Mouse (Mus musculus) G1E (cell line): ENCODE measurements around the gene Pola2. TPM values are rescaled to one million over a fixed set of nuclear protein-coding genes. Genes with fewer than 3 reads are reported as not detected.
A peak's percentile ranks its signal among the peaks of the same experiment; 100 is the strongest.

Experiments
- ATAC-seq: 2 replicates; pipeline ENCODE4 v1.8.0; 2016; ENCODE audit warnings: mild to moderate bottlenecking; ENCODE audit not compliant: insufficient number of reproducible peaks, poor library complexity, low FRiP score, severe bottlenecking; ENCODE audit errors: extremely low read depth
- DNase-seq: peaks from one replicate; pipeline ENCODE4 v3.0.0; 2012; ENCODE audit warnings: low spot score
- H3K27me3 ChIP-seq: 2 replicates; pipeline ENCODE4 v1.6.1; 2012; ENCODE audit warnings: mild to moderate bottlenecking, low read length, inconsistent platforms; ENCODE audit not compliant: insufficient read depth
- H3K36me3 ChIP-seq: replicated peaks from 2 replicates; pipeline ENCODE3; 2012; ENCODE audit warnings: mild to moderate bottlenecking, inconsistent platforms
- H3K4me1 ChIP-seq: 2 replicates; pipeline ENCODE4 v1.6.1; 2012; ENCODE audit warnings: low read depth, low read length, inconsistent platforms, mixed read lengths; ENCODE audit not compliant: insufficient read depth
- H3K4me3 ChIP-seq: 2 replicates; pipeline ENCODE4 v1.5.1; 2012; ENCODE audit warnings: low read depth, mild to moderate bottlenecking, inconsistent platforms, low read length, moderate library complexity, mixed read lengths
- H3K9me3 ChIP-seq: replicated peaks from 2 replicates; pipeline ENCODE4 v1.6.1; 2012; ENCODE audit warnings: inconsistent platforms
- CTCF ChIP-seq: IDR thresholded peaks from 2 replicates; pipeline ENCODE4 v1.5.1; 2012; ENCODE audit warnings: low read depth, low read length, inconsistent platforms, mixed read lengths
- GATA1 ChIP-seq: IDR thresholded peaks from 2 replicates; pipeline ENCODE4 v1.6.1; 2012; ENCODE audit warnings: borderline replicate concordance, low read length, inconsistent platforms, mixed read lengths
- GATA2 ChIP-seq: IDR thresholded peaks from 2 replicates; pipeline ENCODE4 v1.6.1; 2012; ENCODE audit warnings: low read depth, low read length, inconsistent platforms, borderline replicate concordance
- POLR2AphosphoS5 ChIP-seq: IDR thresholded peaks from 2 replicates; pipeline ENCODE4 v1.6.1; 2012; ENCODE audit warnings: low read depth, low read length, inconsistent platforms; ENCODE audit not compliant: insufficient replicate concordance
- TAL1 ChIP-seq: conservative IDR thresholded peaks from 2 replicates; pipeline ENCODE4 v1.6.1; 2012; ENCODE audit warnings: low read depth, low read length, inconsistent platforms, mixed read lengths
- polyA plus RNA-seq: library from polyadenylated mRNA; stranded (reverse); fragments of >175 nt; gene quantifications from 2 replicates; pipeline ENCODE4 v1.2.3, GENCODE M21; 2012
- total RNA-seq, 2 experiments: library from RNA; stranded (forward) in 1 of 2; stranded (reverse) in 1 of 2; fragments of 200-1000 nt in 1 of 2; fragments of >200 nt in 1 of 2; fragmentation: Nextera tagmentation in 1 of 2; gene quantifications; 2 replicates each; pipeline ENCODE4 v1.2.3; 2014 to 2017

The Pola2 gene
- total and polyA plus RNA-seq, 3 experiments: 51.6 to 147 (median 86.0) TPM

GRCm38 (mm10) chr19:5952071-5952691, 11.8 kb downstream of the Pola2 start:
- no peak for ATAC-seq
- no peak for DNase-seq
- Histone ChIP-seq H3K9me3 (no peaks in the 10 kb centered on the region), H3K4me3 (no peak overlapping the region), H3K27me3 (no peaks in the 10 kb centered on the region), H3K4me1 (peaks cover 6% of the 10 kb centered on the region), H3K36me3 (peaks cover 100% of the 10 kb centered on the region)
- TF ChIP-seq GATA2: no peak
- no peak for TF ChIP-seq GATA1
- TF ChIP-seq POLR2AphosphoS5: no peak
- TF ChIP-seq TAL1: no peak
- no peak for TF ChIP-seq CTCF

- no peak overlapping the region for H3K4me3 ChIP-seq
- DNase-seq: no peak
- no peak for TF ChIP-seq GATA2
- no peak for TF ChIP-seq CTCF
- TF ChIP-seq GATA1: no peak
- no peaks in the 10 kb centered on the region for H3K9me3 ChIP-seq
- H3K4me1 ChIP-seq: peaks cover 6% of the 10 kb centered on the region
- H3K36me3 ChIP-seq: peaks cover 98% of the 10 kb centered on the region
- H3K27me3 ChIP-seq: no peaks in the 10 kb centered on the region
- no peak for ATAC-seq
Measured at GRCm38 (mm10) chr19:5951631-5952030, 12.4 kb downstream of the Pola2 start.

GRCm38 (mm10) chr19:5950218-5950617, 13.8 kb downstream of the Pola2 start:
- ATAC-seq: no peak
- Histone ChIP-seq H3K36me3 (peaks cover 98% of the 10 kb centered on the region), H3K4me3 (no peak overlapping the region)

GRCm38 (mm10) chr19:5945891-5946290, 18.1 kb downstream of the Pola2 start:
- H3K36me3 ChIP-seq: peaks cover 98% of the 10 kb centered on the region
- no peak for ATAC-seq

More at GRCm38 (mm10) chr19:5950218-5950617, 13.8 kb downstream of the Pola2 start:
- no peak for TF ChIP-seq GATA1
- no peak for TF ChIP-seq CTCF
- no peak for TF ChIP-seq GATA2
- TF ChIP-seq POLR2AphosphoS5: no peak
- no peak for TF ChIP-seq TAL1
- Histone ChIP-seq H3K27me3 (no peaks in the 10 kb centered on the region), H3K4me1 (peaks cover 11% of the 10 kb centered on the region), H3K9me3 (no peaks in the 10 kb centered on the region)
- no peak for DNase-seq

DNA sequence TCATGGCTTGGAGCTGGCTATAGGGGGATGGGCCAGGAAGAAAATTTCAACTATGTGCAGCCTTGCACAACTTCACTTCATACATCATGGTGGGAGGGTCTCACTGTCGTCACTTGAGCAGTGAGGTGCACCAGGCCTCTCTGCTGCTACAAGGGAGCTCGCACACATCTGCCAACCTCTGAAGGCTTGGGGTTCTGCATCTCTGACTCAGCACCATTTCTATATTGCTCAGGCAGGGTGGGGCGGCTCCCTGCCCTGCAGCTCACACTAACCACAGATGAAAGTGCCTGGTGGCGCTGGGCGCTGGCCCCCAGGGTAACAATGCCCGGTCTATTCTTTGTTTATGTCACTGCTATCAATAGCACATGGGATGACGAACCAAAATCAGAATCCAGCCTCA, 19.0 kb downstream of the Pola2 start:
- Histone ChIP-seq H3K36me3 (peaks cover 98% of the 10 kb centered on the region), H3K4me1 (peaks cover 18% of the 10 kb centered on the region), H3K27me3 (no peaks in the 10 kb centered on the region), H3K9me3 (no peaks in the 10 kb centered on the region), H3K4me3 (no peak overlapping the region)
- DNase-seq: peak; percentile 36
- ATAC-seq: peak; percentile 54
- TF ChIP-seq GATA2: no peak
- TF ChIP-seq GATA1: no peak
- TF ChIP-seq CTCF: no peak
- no peak for TF ChIP-seq POLR2AphosphoS5
- TF ChIP-seq TAL1: no peak

More at GRCm38 (mm10) chr19:5945891-5946290, 18.1 kb downstream of the Pola2 start:
- H3K4me1 ChIP-seq: peaks cover 16% of the 10 kb centered on the region
- H3K9me3 ChIP-seq: no peaks in the 10 kb centered on the region
- DNase-seq: no peak
- no peaks in the 10 kb centered on the region for H3K27me3 ChIP-seq
- no peak overlapping the region for H3K4me3 ChIP-seq
- TF ChIP-seq CTCF: no peak
- no peak for TF ChIP-seq TAL1
- TF ChIP-seq GATA1: no peak
- TF ChIP-seq POLR2AphosphoS5: no peak
- TF ChIP-seq GATA2: no peak

GRCm38 (mm10) chr19:5944145-5944544, 19.9 kb downstream of the Pola2 start:
- ATAC-seq: no peak
- Histone ChIP-seq H3K9me3 (no peaks in the 10 kb centered on the region), H3K4me3 (no peak overlapping the region), H3K4me1 (peaks cover 20% of the 10 kb centered on the region), H3K36me3 (peaks cover 98% of the 10 kb centered on the region), H3K27me3 (no peaks in the 10 kb centered on the region)
- no peak for DNase-seq
- TF ChIP-seq GATA2: no peak
- no peak for TF ChIP-seq GATA1
- no peak for TF ChIP-seq TAL1
- TF ChIP-seq CTCF: no peak
- no peak for TF ChIP-seq POLR2AphosphoS5

DNA sequence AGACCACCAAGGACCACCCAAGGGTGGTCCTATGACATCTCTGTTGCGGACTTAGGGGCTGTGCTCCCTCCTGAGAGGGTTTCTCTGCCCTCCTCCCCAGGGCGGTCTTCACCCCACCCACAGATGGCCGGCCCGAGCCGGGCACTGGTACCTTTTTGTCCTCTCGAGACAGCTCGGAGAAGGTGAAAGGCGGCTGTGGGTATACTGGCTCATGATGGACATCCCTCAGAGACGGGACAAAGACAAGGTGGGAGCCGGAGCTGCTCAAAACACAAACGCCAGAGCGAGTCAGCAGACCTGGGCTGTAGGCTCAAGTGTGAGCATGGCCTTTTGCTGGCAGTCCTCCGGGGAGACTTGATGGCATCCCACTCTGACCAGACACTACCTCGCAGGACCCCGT, 20.6 kb downstream of the Pola2 start:
- DNase-seq: no peak
- H3K4me1 ChIP-seq: peaks cover 24% of the 10 kb centered on the region
- no peak for ATAC-seq
- peaks cover 96% of the 10 kb centered on the region for H3K36me3 ChIP-seq
- H3K4me3 ChIP-seq: no peak overlapping the region
- TF ChIP-seq GATA2 (no peak), POLR2AphosphoS5 (no peak), TAL1 (no peak), CTCF (no peak), GATA1 (no peak)
- H3K27me3 ChIP-seq: no peaks in the 10 kb centered on the region
- H3K9me3 ChIP-seq: no peaks in the 10 kb centered on the region
